Mouse (Mus musculus): Measurements from ENCODE around the gene Neurod2. TPM values are rescaled to one million over a fixed set of nuclear protein-coding genes. Genes with fewer than 3 reads are reported as not detected.

The Neurod2 gene
- not detected in 2 replicates for polyA plus RNA-seq (2015; fragmentation: Nextera tagmentation; extraction: Ambion mirVana)

DNA sequence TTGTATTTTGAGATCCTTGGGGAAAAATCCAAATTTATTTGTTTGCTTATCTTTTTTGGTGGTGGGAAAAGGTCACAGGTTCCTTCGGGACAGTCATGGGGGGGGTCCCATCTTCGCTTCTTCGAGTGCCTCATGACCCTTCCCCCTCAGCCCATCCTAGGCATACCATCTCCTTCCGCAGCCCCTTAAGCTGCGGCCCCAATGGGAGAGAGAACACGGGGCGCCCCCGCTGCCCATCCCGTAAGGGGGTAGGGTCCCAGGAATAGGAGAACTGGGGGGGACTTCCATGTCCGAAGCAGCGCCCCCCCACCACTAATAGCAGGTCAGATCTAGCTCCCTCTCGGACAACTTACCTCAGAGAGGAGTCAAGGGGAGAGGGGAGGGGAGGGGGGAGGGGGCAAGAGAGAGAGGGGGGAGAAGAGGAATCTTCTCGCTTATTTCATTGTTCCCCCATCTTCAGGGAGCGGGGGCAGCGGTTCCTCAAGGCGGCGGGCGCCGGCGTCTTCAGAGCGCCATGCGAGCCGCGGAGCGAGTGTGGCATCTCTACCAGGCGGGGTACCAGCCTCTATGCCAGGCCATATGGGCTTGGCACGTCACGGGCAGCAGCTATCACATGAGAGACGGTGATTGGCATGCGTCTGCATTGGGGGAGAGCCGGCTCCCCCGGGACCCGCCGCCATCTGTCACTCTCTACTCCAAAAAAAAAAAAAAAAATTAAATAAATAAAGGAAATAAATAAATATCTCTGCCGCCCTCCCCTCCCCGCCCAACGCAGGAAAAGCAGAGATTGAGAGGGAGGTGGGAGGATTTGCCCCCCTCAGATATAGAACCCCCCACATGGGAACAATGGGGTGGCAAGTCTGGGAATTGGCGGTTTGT, at the start of gene Neurod2:
Gene Neurod2, minus strand, starts transcription at position 568 of the 879 bp plus-strand sequence.
- Histone ChIP-seq H3K4me1 (replicated peaks) (peaks cover 16% of the 10 kb centered on the region), H3K4me2 (peak within 1 kb of the TSS; percentile 30), H3K27ac (no peak within 1 kb of the TSS), H3K36me3 (no peaks in the 10 kb centered on the region), H3K4me3 (replicated peaks) (peak within 1 kb of the TSS; percentile 25), H3K9ac (no peak within 1 kb of the TSS), H3K9me3 (replicated peaks) (no peaks in the 10 kb centered on the region), H3K27me3 (peaks cover 100% of the 10 kb centered on the region)
- no peak for DNase-seq
- ATAC-seq (ENCODE audit: low read depth): no peak
- WGBS (ENCODE audit: insufficient replicate concordance): 4% methylated on average over 38 of the region's 38 CpGs

GRCm38 (mm10) chr11:98377787-98378186, 48.3 kb upstream of the Neurod2 start:
- Histone ChIP-seq H3K4me1 (replicated peaks) (no peaks in the 10 kb centered on the region), H3K9ac (no peak overlapping the region), H3K27ac (no peak overlapping the region), H3K9me3 (replicated peaks) (no peaks in the 10 kb centered on the region), H3K4me3 (replicated peaks) (no peak overlapping the region), H3K27me3 (no peaks in the 10 kb centered on the region), H3K4me2 (no peak overlapping the region), H3K36me3 (peaks cover 63% of the 10 kb centered on the region)
- ATAC-seq (ENCODE audit: low read depth) (no peak), DNase-seq (no peak)
- 85% methylated on average over 11 of the region's 11 CpGs for WGBS (ENCODE audit: insufficient replicate concordance)

GRCm38 (mm10) chr11:98376756-98377155, 47.3 kb upstream of the Neurod2 start:
- no peak for ATAC-seq (ENCODE audit: low read depth)
- Histone ChIP-seq H3K27ac (no peak overlapping the region), H3K27me3 (no peaks in the 10 kb centered on the region), H3K4me1 (replicated peaks) (no peaks in the 10 kb centered on the region), H3K36me3 (peaks cover 63% of the 10 kb centered on the region), H3K4me2 (no peak overlapping the region), H3K4me3 (replicated peaks) (no peak overlapping the region), H3K9ac (no peak overlapping the region), H3K9me3 (replicated peaks) (no peaks in the 10 kb centered on the region)
- DNase-seq: no peak
- WGBS (ENCODE audit: insufficient replicate concordance): 74% methylated on average over 5 of the region's 5 CpGs

GRCm38 (mm10) chr11:98374266-98374665, 44.8 kb upstream of the Neurod2 start:
- no peaks in the 10 kb centered on the region for H3K27me3 ChIP-seq
- H3K27ac ChIP-seq: no peak overlapping the region
- H3K9ac ChIP-seq: no peak overlapping the region
- H3K4me3 ChIP-seq (replicated peaks): no peak overlapping the region
- H3K9me3 ChIP-seq (replicated peaks): no peaks in the 10 kb centered on the region
- H3K4me1 ChIP-seq (replicated peaks): peaks cover 4% of the 10 kb centered on the region; the same call in 1 of the 2 replicates
- WGBS (ENCODE audit: insufficient replicate concordance): 86% methylated on average over 8 of the region's 8 CpGs
- no peak overlapping the region for H3K4me2 ChIP-seq
- no peak for DNase-seq
- peaks cover 47% of the 10 kb centered on the region for H3K36me3 ChIP-seq
- ATAC-seq (ENCODE audit: low read depth): no peak

DNA sequence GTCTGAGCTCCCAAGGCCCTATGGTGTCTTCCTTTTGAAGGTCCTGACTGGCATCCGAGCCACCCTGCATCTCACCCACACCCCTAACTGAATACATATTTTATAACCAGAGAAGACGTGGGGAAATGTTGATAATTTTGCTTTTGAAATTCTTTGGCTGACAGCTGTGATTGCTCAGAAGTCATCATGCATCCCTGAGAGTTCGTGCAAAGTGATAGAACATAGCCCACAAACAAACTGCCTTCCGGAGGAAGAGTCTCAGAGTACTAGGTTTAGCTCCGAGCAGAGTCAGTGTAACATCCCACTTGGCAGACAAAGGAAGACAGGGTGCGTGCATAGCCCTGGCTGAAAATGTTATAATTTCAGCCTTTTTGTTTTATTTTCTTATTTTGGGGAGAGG, 43.8 kb upstream of the Neurod2 start:
- H3K4me3 ChIP-seq (replicated peaks): no peak overlapping the region
- H3K27me3 ChIP-seq: no peaks in the 10 kb centered on the region
- H3K9ac ChIP-seq: no peak overlapping the region
- no peaks in the 10 kb centered on the region for H3K9me3 ChIP-seq (replicated peaks)
- 79% methylated on average over 6 of the region's 6 CpGs for WGBS (ENCODE audit: insufficient replicate concordance)
- H3K36me3 ChIP-seq: peaks cover 39% of the 10 kb centered on the region
- ATAC-seq (ENCODE audit: low read depth) (no peak), DNase-seq (no peak)
- H3K4me2 ChIP-seq: no peak overlapping the region
- H3K27ac ChIP-seq: no peak overlapping the region
- peaks cover 4% of the 10 kb centered on the region; the same call in 1 of the 2 replicates for H3K4me1 ChIP-seq (replicated peaks)

- no peak overlapping the region for H3K9ac ChIP-seq
- no peaks in the 10 kb centered on the region for H3K9me3 ChIP-seq (replicated peaks)
- H3K4me1 ChIP-seq (replicated peaks): peaks cover 4% of the 10 kb centered on the region; the same call in 1 of the 2 replicates
- H3K27ac ChIP-seq: no peak overlapping the region
- 6% methylated on average over 2 of the region's 2 CpGs for WGBS (ENCODE audit: insufficient replicate concordance)
- H3K4me2 ChIP-seq: no peak overlapping the region
- no peak overlapping the region for H3K4me3 ChIP-seq (replicated peaks)
- ATAC-seq (ENCODE audit: low read depth) (no peak), DNase-seq (peak; percentile 54)
- no peaks in the 10 kb centered on the region for H3K27me3 ChIP-seq
- H3K36me3 ChIP-seq: peaks cover 30% of the 10 kb centered on the region
Observed at GRCm38 (mm10) chr11:98372406-98372805, 43.0 kb upstream of the Neurod2 start.

DNA sequence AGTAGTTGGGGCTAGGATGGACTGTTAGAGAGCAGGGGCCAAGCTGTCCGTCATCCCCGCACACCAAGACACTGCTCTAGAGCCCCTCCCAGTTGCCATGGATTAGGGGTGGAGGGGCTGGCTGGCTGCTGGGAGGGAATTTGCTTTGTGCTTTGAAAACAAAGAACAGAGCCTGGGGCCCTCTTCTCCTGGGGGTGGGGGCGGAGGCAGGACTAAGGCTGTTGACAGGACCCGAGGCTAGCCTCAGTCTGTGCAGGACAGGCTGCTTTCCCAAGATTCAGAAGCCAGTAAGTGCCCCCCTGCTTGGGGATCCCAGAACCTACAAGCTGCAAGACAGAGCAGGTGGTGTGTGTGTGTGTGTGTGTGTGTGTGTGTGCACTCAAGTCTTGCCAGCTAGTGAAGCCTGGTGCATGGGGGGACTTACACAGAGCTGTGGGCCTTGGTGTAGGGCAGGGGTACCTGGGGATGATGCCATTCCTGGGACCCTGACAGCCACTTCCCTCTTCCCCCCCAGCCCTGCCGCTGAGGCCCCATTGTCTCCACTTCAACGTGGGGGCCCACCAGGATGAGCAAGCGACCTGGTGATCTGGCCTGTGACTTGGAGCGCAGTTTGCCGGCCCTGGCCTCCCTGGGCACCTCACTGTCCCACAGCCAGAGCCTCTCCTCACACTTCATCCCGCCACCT, 42.2 kb upstream of the Neurod2 start:
- peaks cover 23% of the 10 kb centered on the region for H3K36me3 ChIP-seq
- no peaks in the 10 kb centered on the region for H3K9me3 ChIP-seq (replicated peaks)
- ATAC-seq (ENCODE audit: low read depth): no peak
- no peak overlapping the region for H3K4me2 ChIP-seq
- no peak overlapping the region for H3K4me3 ChIP-seq (replicated peaks)
- no peak for DNase-seq
- no peaks in the 10 kb centered on the region for H3K27me3 ChIP-seq
- H3K9ac ChIP-seq: no peak overlapping the region
- 60% methylated on average over 10 of the region's 10 CpGs for WGBS (ENCODE audit: insufficient replicate concordance)
- H3K27ac ChIP-seq: no peak overlapping the region
- H3K4me1 ChIP-seq (replicated peaks): peaks cover 4% of the 10 kb centered on the region; the same call in 1 of the 2 replicates

DNA sequence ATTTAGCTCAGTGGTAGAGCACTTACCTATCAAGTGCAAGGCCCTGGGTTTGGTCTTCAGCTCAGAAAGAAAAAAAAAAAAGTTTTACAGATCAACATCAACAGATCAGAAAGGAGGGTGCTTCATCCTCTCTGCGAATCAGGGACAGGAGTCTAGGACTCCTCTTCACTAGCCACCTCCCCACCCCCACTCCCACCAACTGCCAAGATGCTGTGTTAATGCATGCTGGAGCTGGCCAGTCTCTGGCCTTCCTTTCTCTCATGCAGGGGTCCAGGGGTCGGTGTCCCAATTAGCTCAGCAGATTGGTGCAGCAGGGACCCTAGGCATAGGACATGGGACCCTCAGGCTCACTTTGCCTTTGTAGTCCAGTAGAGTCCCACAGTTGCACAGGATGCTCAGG, 41.1 kb upstream of the Neurod2 start:
- WGBS (ENCODE audit: insufficient replicate concordance): 74% methylated on average over 2 of the region's 2 CpGs
- H3K4me1 ChIP-seq (replicated peaks): peaks cover 8% of the 10 kb centered on the region; the same call in 1 of the 2 replicates
- no peak for ATAC-seq (ENCODE audit: low read depth)

DNA sequence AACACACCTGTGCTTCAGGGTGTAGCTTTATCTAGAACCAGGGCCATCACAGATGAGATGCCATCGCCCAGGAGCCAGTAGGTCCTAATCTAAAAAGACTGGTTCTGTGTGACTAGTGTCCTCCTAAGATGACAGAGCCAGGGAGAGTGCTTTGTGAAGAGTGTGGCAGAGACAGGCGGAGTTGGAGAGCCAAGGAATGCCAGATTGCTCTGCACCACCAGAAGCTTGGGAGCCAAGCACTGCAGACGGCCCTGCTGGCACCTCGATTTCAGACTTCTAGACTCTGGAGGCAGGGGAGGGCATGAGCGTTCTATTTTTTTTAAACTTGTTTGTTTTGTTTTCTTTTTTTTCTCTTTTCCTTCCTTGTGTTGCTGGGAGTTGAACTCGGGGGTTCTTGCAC, 39.9 kb upstream of the Neurod2 start:
- Histone ChIP-seq H3K9me3 (replicated peaks) (no peaks in the 10 kb centered on the region), H3K4me3 (replicated peaks) (no peak overlapping the region), H3K27me3 (no peaks in the 10 kb centered on the region), H3K36me3 (0 out of 2 replicates have a peak, but pooled peaks cover under 1% of the 10 kb centered on the region), H3K4me1 (replicated peaks) (peaks cover 9% of the 10 kb centered on the region; the same call in 1 of the 2 replicates), H3K9ac (no peak overlapping the region), H3K27ac (no peak overlapping the region), H3K4me2 (no peak overlapping the region)
- 62% methylated on average over 6 of the region's 6 CpGs for WGBS (ENCODE audit: insufficient replicate concordance)
- DNase-seq: no peak
- ATAC-seq (ENCODE audit: low read depth): no peak

More for the DNA sequence above, 41.1 kb upstream of the Neurod2 start:
- Histone ChIP-seq H3K9me3 (replicated peaks) (no peaks in the 10 kb centered on the region), H3K4me2 (no peak overlapping the region), H3K4me3 (replicated peaks) (no peak overlapping the region), H3K9ac (no peak overlapping the region), H3K27me3 (no peaks in the 10 kb centered on the region), H3K36me3 (peaks cover 13% of the 10 kb centered on the region), H3K27ac (no peak overlapping the region)
- DNase-seq: no peak

GRCm38 (mm10) chr11:98367863-98368186, 38.4 kb upstream of the Neurod2 start:
- no peak overlapping the region for H3K4me3 ChIP-seq (replicated peaks)
- H3K4me1 ChIP-seq (replicated peaks): peaks cover 15% of the 10 kb centered on the region
- no peaks in the 10 kb centered on the region for H3K9me3 ChIP-seq (replicated peaks)
- no peak for ATAC-seq (ENCODE audit: low read depth)
- H3K9ac ChIP-seq: no peak overlapping the region
- no peak overlapping the region for H3K27ac ChIP-seq
- no peak overlapping the region for H3K4me2 ChIP-seq
- 73% methylated on average over 7 of the region's 7 CpGs for WGBS (ENCODE audit: insufficient replicate concordance)
- no peaks in the 10 kb centered on the region for H3K27me3 ChIP-seq
- no peak for DNase-seq
- H3K36me3 ChIP-seq: no peaks in the 10 kb centered on the region

GRCm38 (mm10) chr11:98367171-98367862, 37.9 kb upstream of the Neurod2 start:
- H3K4me1 ChIP-seq (replicated peaks): peaks cover 16% of the 10 kb centered on the region
- H3K27ac ChIP-seq: no peak overlapping the region

More at GRCm38 (mm10) chr11:98367171-98367862, 37.9 kb upstream of the Neurod2 start:
- Histone ChIP-seq H3K4me3 (replicated peaks) (no peak overlapping the region), H3K9ac (no peak overlapping the region), H3K9me3 (replicated peaks) (no peaks in the 10 kb centered on the region), H3K4me2 (no peak overlapping the region), H3K27me3 (no peaks in the 10 kb centered on the region), H3K36me3 (no peaks in the 10 kb centered on the region)
- ATAC-seq (ENCODE audit: low read depth) (no peak), DNase-seq (no peak)
- 66% methylated on average over 10 of the region's 10 CpGs for WGBS (ENCODE audit: insufficient replicate concordance)
